In genomic region chr2:102287369-102287768, GRCm38 (mm10) we compare ENCODE assay signal across 29 mouse cellular contexts.
A peak's percentile ranks its signal among the peaks of the same experiment; 100 is the strongest.
DNase-seq lines count a peak whose midpoint lies in the region; ATAC-seq lines count a peak whose summit lies in the region.
"Had no signal": no experiment of that assay in that cellular context is flagged by ENCODE, and none has a peak within 500 bp of the region (broad histone marks: within the 10 kb centered on the region; RNA-seq: fewer than 3 reads in every experiment).

No protein-coding gene starts in this region.

- no peak overlapping the region for H3K4me3 ChIP-seq in kidney, embryonic 14.5 days (ENCODE audit: low read length)
- H3K4me3 ChIP-seq: embryonic facial prominence, embryonic 13.5 days; forebrain, embryonic 10.5 days; heart, embryonic 10.5 days; heart, embryonic 15.5 days; hindbrain, embryonic 12.5 days; intestine, embryonic 15.5 days; limb, embryonic 13.5 days had no signal

- H3K9ac ChIP-seq in kidney, embryonic 14.5 days (ENCODE audit: low read depth, low read length): no peak overlapping the region
- H3K9ac ChIP-seq: embryonic facial prominence, embryonic 13.5 days; forebrain, postnatal 0 days; heart, embryonic 15.5 days; hindbrain, embryonic 12.5 days; intestine, embryonic 15.5 days; limb, embryonic 13.5 days had no signal

- H3K36me3 ChIP-seq in kidney, embryonic 14.5 days (ENCODE audit: control insufficient read depth, insufficient read depth, low read length): no peaks in the 10 kb centered on the region
- H3K36me3 ChIP-seq: embryonic facial prominence, embryonic 13.5 days; forebrain, embryonic 10.5 days; heart, embryonic 10.5 days; heart, embryonic 15.5 days; hindbrain, embryonic 12.5 days; intestine, embryonic 15.5 days; limb, embryonic 13.5 days had no signal

- no peak overlapping the region for H3K27ac ChIP-seq in kidney, embryonic 14.5 days (ENCODE audit: low read depth, low read length)
- H3K27ac ChIP-seq: embryonic facial prominence, embryonic 13.5 days; forebrain, embryonic 10.5 days; heart, embryonic 10.5 days; heart, embryonic 15.5 days; hindbrain, embryonic 12.5 days; hindbrain, postnatal 0 days; intestine, embryonic 15.5 days; limb, embryonic 13.5 days; macrophage had no signal

- peak; percentile 5 for DNase-seq in lung, postnatal 10 days
- DNase-seq in lung, postnatal 36 days: no peak
- peak; percentile 16 for DNase-seq in kidney, adult 18-20 months
- peak; percentile 30 for DNase-seq in kidney, postnatal 14 days
- no peak for DNase-seq in left cerebral cortex, postnatal 4 days
- DNase-seq in gastrocnemius, postnatal 10 days: no peak
- DNase-seq: adrenal gland, adult 2 months; adrenal gland, postnatal 36 days; cerebellum, adult 18-20 months; cerebellum, postnatal 10 days; forebrain, postnatal 0 days; gastrocnemius, postnatal 14 days; heart, postnatal 36 days; midbrain, embryonic 14.5 days; right cerebral cortex, postnatal 25 days; spleen, adult 18-20 months; thymus, postnatal 25 days had no signal

- peak; percentile 67 for ATAC-seq in kidney, embryonic 14.5 days (ENCODE audit: low FRiP score, low TSS enrichment)
- ATAC-seq: CD4-positive, CD25-positive, alpha-beta regulatory T cell, adult 4 months; forebrain, postnatal 0 days; hindbrain, postnatal 0 days; intestine, embryonic 15.5 days had no signal

- intact Hi-C loops in left cerebral cortex, postnatal 4 days (cut with DNase I): no loop called here

- H3K27me3 ChIP-seq in kidney, embryonic 14.5 days (ENCODE audit: control insufficient read depth, insufficient read depth, low read length): no peaks in the 10 kb centered on the region
- H3K27me3 ChIP-seq: embryonic facial prominence, embryonic 13.5 days; heart, embryonic 15.5 days; hindbrain, embryonic 12.5 days; intestine, embryonic 15.5 days; limb, embryonic 13.5 days had no signal

- H3K4me2 ChIP-seq in kidney, embryonic 14.5 days (replicated peaks; ENCODE audit: low read depth, low read length): no peak overlapping the region
- H3K4me2 ChIP-seq: embryonic facial prominence, embryonic 13.5 days; heart, embryonic 15.5 days; hindbrain, embryonic 12.5 days; intestine, embryonic 15.5 days; limb, embryonic 13.5 days; liver, embryonic 11.5 days had no signal

- H3K4me1 ChIP-seq in kidney, embryonic 14.5 days (ENCODE audit: control insufficient read depth, insufficient read depth, low read length): 0 out of 2 replicates have a peak, but pooled peaks cover 4% of the 10 kb centered on the region
- H3K4me1 ChIP-seq: embryonic facial prominence, embryonic 13.5 days; forebrain, embryonic 10.5 days; heart, embryonic 15.5 days; hindbrain, embryonic 12.5 days; intestine, embryonic 15.5 days had no signal

- 54% methylated on average over 3 of the region's 3 CpGs for WGBS in kidney, embryonic 14.5 days

- no peaks in the 10 kb centered on the region for H3K9me3 ChIP-seq in kidney, embryonic 14.5 days (ENCODE audit: control insufficient read depth, low read length)
- H3K9me3 ChIP-seq: embryonic facial prominence, embryonic 13.5 days; forebrain, embryonic 10.5 days; heart, embryonic 10.5 days; heart, embryonic 15.5 days; hindbrain, embryonic 12.5 days; intestine, embryonic 15.5 days; limb, embryonic 13.5 days had no signal

Comparison
In these comparisons a context has a peak if more than half of its experiments do, and no peak if none do; other contexts are left out.
1. DNase-seq: peak in lung, postnatal 10 days (single experiment), kidney, adult 18-20 months (single experiment) and kidney, postnatal 14 days (single experiment); none in lung, postnatal 36 days (single experiment), left cerebral cortex, postnatal 4 days (single experiment) and gastrocnemius, postnatal 10 days (single experiment).